Mouse (Mus musculus) C2C12 (cell line): ENCODE measurements around the gene Rnf41. TPM values are rescaled to one million over a fixed set of nuclear protein-coding genes. Genes with fewer than 3 reads are reported as not detected.

Experiments used
- H3K27me3 ChIP-seq: one replicate; pipeline ENCODE4 v1.6.1; 2011; ENCODE audit not compliant: control insufficient read depth, insufficient read depth, insufficient read length
- H3K36me3 ChIP-seq: one replicate; pipeline ENCODE4 v1.6.1; 2011; ENCODE audit not compliant: control insufficient read depth, insufficient read depth
- H3K4me3 ChIP-seq: one replicate; pipeline ENCODE4 v1.5.1; 2011; ENCODE audit warnings: mild to moderate bottlenecking, control low read depth; ENCODE audit not compliant: poor library complexity, insufficient read depth, severe bottlenecking
- H3K79me2 ChIP-seq: one replicate; pipeline ENCODE4 v1.6.1; 2011; ENCODE audit not compliant: control insufficient read depth, insufficient read depth
- H3K79me3 ChIP-seq: one replicate; pipeline ENCODE4 v1.6.1; 2011; ENCODE audit warnings: low read depth, control low read depth
- H3ac ChIP-seq: one replicate; pipeline ENCODE3; 2011; ENCODE audit warnings: low read depth; ENCODE audit not compliant: control insufficient read depth, insufficient read length
- CEBPB ChIP-seq: IDR thresholded peaks from one replicate; pipeline ENCODE4 v1.6.1; 2011; ENCODE audit warnings: low read depth, mild to moderate bottlenecking, control low read depth, moderate library complexity
- CTCF ChIP-seq: IDR thresholded peaks from one replicate; pipeline ENCODE4 v1.5.1; 2011; ENCODE audit not compliant: control insufficient read depth, insufficient read depth, insufficient read length
- FOSL1 ChIP-seq: IDR thresholded peaks from one replicate; pipeline ENCODE4 v1.8.0; 2011; ENCODE audit warnings: mild to moderate bottlenecking, low read length; ENCODE audit not compliant: poor library complexity, insufficient read depth, severe bottlenecking
- MAX ChIP-seq: IDR thresholded peaks from one replicate; pipeline ENCODE4 v1.6.1; 2011; ENCODE audit warnings: mild to moderate bottlenecking, control low read depth
- MYOD1 ChIP-seq: IDR thresholded peaks from one replicate; pipeline ENCODE4 v1.6.1; 2011; ENCODE audit warnings: low read depth; ENCODE audit not compliant: control insufficient read depth, insufficient read length
- MYOG ChIP-seq: IDR thresholded peaks from one replicate; pipeline ENCODE4 v1.6.1; 2011; ENCODE audit not compliant: control insufficient read depth, insufficient read length; ENCODE audit errors: extremely low read depth
- USF1 ChIP-seq: IDR thresholded peaks from one replicate; pipeline ENCODE4 v1.6.1; 2011; ENCODE audit warnings: low read depth, mild to moderate bottlenecking, control low read depth, moderate library complexity
- polyA plus RNA-seq: library from polyadenylated mRNA; unstranded; fragments of >200 nt; fragmentation: generic; extraction: Trizol; gene quantifications from one replicate; pipeline ENCODE4 v1.2.1, GENCODE M21; 2012; ENCODE audit warnings: missing spikeins

The Rnf41 gene
- polyA plus RNA-seq, 1 experiment, result 34.0 TPM

- Histone ChIP-seq H3K79me3 (peaks cover 16% of the 10 kb centered on the region), H3K27me3 (no peaks in the 10 kb centered on the region), H3K36me3 (peaks cover 14% of the 10 kb centered on the region), H3K79me2 (peaks cover 24% of the 10 kb centered on the region), H3ac (no peak overlapping the region), H3K4me3 (no peak overlapping the region)
- no peak for TF ChIP-seq CEBPB
- no peak for TF ChIP-seq MYOD1
- TF ChIP-seq FOSL1, result no peak
These were observed 37.1 kb upstream of the Rnf41 start for GRCm38 (mm10) chr10:128374393-128374792.

- H3K4me3 ChIP-seq, result peak overlapping the region; percentile 95
- peaks cover 30% of the 10 kb centered on the region for H3K36me3 ChIP-seq
- peak overlapping the region; percentile 99 for H3ac ChIP-seq
- no peaks in the 10 kb centered on the region for H3K27me3 ChIP-seq
- TF ChIP-seq FOSL1 (no peak), MAX (no peak), CTCF (no peak), MYOG (no peak), USF1 (no peak), CEBPB (no peak), MYOD1 (no peak)
- peaks cover 19% of the 10 kb centered on the region for H3K79me3 ChIP-seq
- H3K79me2 ChIP-seq, result peaks cover 40% of the 10 kb centered on the region
These were observed 35.4 kb upstream of the Rnf41 start for GRCm38 (mm10) chr10:128376099-128376454.

GRCm38 (mm10) chr10:128376455-128377211 is 34.8 kb upstream of the Rnf41 start, which contains the start of gene Ankrd52:
Gene Ankrd52 (plus strand): TSS chr10:128377115.
- Histone ChIP-seq H3K36me3 (peaks cover 35% of the 10 kb centered on the region), H3K27me3 (no peaks in the 10 kb centered on the region), H3ac (peak within 1 kb of the TSS; percentile 99), H3K79me3 (peaks cover 19% of the 10 kb centered on the region), H3K4me3 (peak within 1 kb of the TSS; percentile 95), H3K79me2 (peaks cover 40% of the 10 kb centered on the region)
- TF ChIP-seq MYOG, result no peak
- no peak for TF ChIP-seq USF1
- no peak for TF ChIP-seq MYOD1
- TF ChIP-seq CEBPB, result no peak
- TF ChIP-seq MAX, result no peak
- no peak for TF ChIP-seq FOSL1
- TF ChIP-seq CTCF, result peak; percentile 98

GRCm38 (mm10) chr10:128377222-128377939 is 34.1 kb upstream of the Rnf41 start:
- H3K36me3 ChIP-seq, result peaks cover 43% of the 10 kb centered on the region
- TF ChIP-seq CTCF (no peak), MYOD1 (no peak), FOSL1 (no peak), CEBPB (no peak), USF1 (no peak), MAX (no peak), MYOG (no peak)
- H3K79me2 ChIP-seq, result peaks cover 40% of the 10 kb centered on the region
- H3K27me3 ChIP-seq, result no peaks in the 10 kb centered on the region
- peaks cover 19% of the 10 kb centered on the region for H3K79me3 ChIP-seq
- peak overlapping the region; percentile 95 for H3K4me3 ChIP-seq
- peak overlapping the region; percentile 99 for H3ac ChIP-seq

GRCm38 (mm10) chr10:128377940-128378448 is 33.5 kb upstream of the Rnf41 start:
- Histone ChIP-seq H3ac (peak overlapping the region; percentile 99), H3K4me3 (peak overlapping the region; percentile 95), H3K36me3 (peaks cover 49% of the 10 kb centered on the region), H3K79me3 (peaks cover 19% of the 10 kb centered on the region), H3K27me3 (no peaks in the 10 kb centered on the region), H3K79me2 (peaks cover 40% of the 10 kb centered on the region)
- TF ChIP-seq MYOD1, result no peak
- no peak for TF ChIP-seq CEBPB
- no peak for TF ChIP-seq MAX
- TF ChIP-seq MYOG, result no peak
- TF ChIP-seq CTCF, result no peak
- TF ChIP-seq FOSL1, result no peak
- TF ChIP-seq USF1, result no peak
